Mouse (Mus musculus): ENCODE measurements around the gene Gm11214. TPM values are rescaled to one million over a fixed set of nuclear protein-coding genes. Genes with fewer than 3 reads are reported as not detected.

Gm11214 gene
- polyA plus RNA-seq, 1 experiment from 2014 or later: not detected

GRCm38 (mm10) chr4:63627111-63627510 lies 36.1 kb downstream of the Gm11214 start:
- TF ChIP-seq CTCF (IDR thresholded peaks at IDR 0.05; ENCODE audit: low read depth) (no peak), EP300 (optimal IDR thresholded peaks at IDR 0.05) (no peak)
- no peak overlapping the region for H3K4me3 ChIP-seq (ENCODE audit: low read depth, low read length)
- WGBS: 77% methylated on average over 8 of the region's 8 CpGs
- no peak overlapping the region for H3K9ac ChIP-seq (ENCODE audit: low read length)
- no peak overlapping the region for H3K27ac ChIP-seq (replicated peaks)
- no peaks in the 10 kb centered on the region for H3K36me3 ChIP-seq (ENCODE audit: control insufficient read depth, insufficient read depth, low read length)
- no peak overlapping the region for H3K4me2 ChIP-seq (replicated peaks; ENCODE audit: low read depth)
- H3K9me3 ChIP-seq (ENCODE audit: control insufficient read depth, low read length): no peaks in the 10 kb centered on the region
- H3K4me1 ChIP-seq (replicated peaks; ENCODE audit: control insufficient read depth, insufficient read depth): no peaks in the 10 kb centered on the region
- ATAC-seq (ENCODE audit: low FRiP score, low TSS enrichment) (no peak), DNase-seq (ENCODE audit: low spot score) (no peak)
- no peaks in the 10 kb centered on the region for H3K27me3 ChIP-seq (ENCODE audit: control insufficient read depth, insufficient read depth, low read length)

- no peaks in the 10 kb centered on the region for H3K36me3 ChIP-seq (ENCODE audit: control insufficient read depth, insufficient read depth, low read length)
Observed at GRCm38 (mm10) chr4:63625563-63626080, 37.6 kb downstream of the Gm11214 start.

GRCm38 (mm10) chr4:63622378-63622835 lies 40.8 kb downstream of the Gm11214 start, which contains the start of gene Tex48:
Gene Tex48 (minus strand): TSS chr4:63622428.
- Histone ChIP-seq H3K4me1 (replicated peaks; ENCODE audit: control insufficient read depth, insufficient read depth) (no peaks in the 10 kb centered on the region), H3K4me2 (replicated peaks; ENCODE audit: low read depth) (no peak within 1 kb of the TSS), H3K4me3 (ENCODE audit: low read depth, low read length) (no peak within 1 kb of the TSS), H3K9ac (ENCODE audit: low read length) (no peak within 1 kb of the TSS), H3K36me3 (ENCODE audit: control insufficient read depth, insufficient read depth, low read length) (no peaks in the 10 kb centered on the region), H3K9me3 (ENCODE audit: control insufficient read depth, low read length) (no peaks in the 10 kb centered on the region), H3K27ac (replicated peaks) (no peak within 1 kb of the TSS), H3K27me3 (ENCODE audit: control insufficient read depth, insufficient read depth, low read length) (no peaks in the 10 kb centered on the region)
- ATAC-seq (ENCODE audit: low FRiP score, low TSS enrichment): no peak
- no peak for DNase-seq (ENCODE audit: low spot score)
- TF ChIP-seq EP300 (optimal IDR thresholded peaks at IDR 0.05) (no peak), CTCF (IDR thresholded peaks at IDR 0.05; ENCODE audit: low read depth) (peak; percentile 63)
- 48% methylated on average over 5 of the region's 5 CpGs for WGBS

More at GRCm38 (mm10) chr4:63625563-63626080, 37.6 kb downstream of the Gm11214 start:
- TF ChIP-seq CTCF (IDR thresholded peaks at IDR 0.05; ENCODE audit: low read depth): no peak
- TF ChIP-seq EP300 (optimal IDR thresholded peaks at IDR 0.05): no peak
- ATAC-seq (ENCODE audit: low FRiP score, low TSS enrichment) (no peak), DNase-seq (ENCODE audit: low spot score) (no peak)
- Histone ChIP-seq H3K9me3 (ENCODE audit: control insufficient read depth, low read length) (no peaks in the 10 kb centered on the region), H3K4me2 (replicated peaks; ENCODE audit: low read depth) (no peak overlapping the region), H3K27me3 (ENCODE audit: control insufficient read depth, insufficient read depth, low read length) (no peaks in the 10 kb centered on the region), H3K9ac (ENCODE audit: low read length) (no peak overlapping the region), H3K27ac (replicated peaks) (no peak overlapping the region), H3K4me1 (replicated peaks; ENCODE audit: control insufficient read depth, insufficient read depth) (no peaks in the 10 kb centered on the region), H3K4me3 (ENCODE audit: low read depth, low read length) (no peak overlapping the region)
- 42% methylated on average over 3 of the region's 3 CpGs for WGBS

- Histone ChIP-seq H3K4me2 (replicated peaks; ENCODE audit: low read depth) (no peak overlapping the region), H3K4me1 (replicated peaks; ENCODE audit: control insufficient read depth, insufficient read depth) (no peaks in the 10 kb centered on the region), H3K36me3 (ENCODE audit: control insufficient read depth, insufficient read depth, low read length) (no peaks in the 10 kb centered on the region), H3K9ac (ENCODE audit: low read length) (no peak overlapping the region), H3K27ac (replicated peaks) (no peak overlapping the region), H3K9me3 (ENCODE audit: control insufficient read depth, low read length) (no peaks in the 10 kb centered on the region), H3K4me3 (ENCODE audit: low read depth, low read length) (no peak overlapping the region), H3K27me3 (ENCODE audit: control insufficient read depth, insufficient read depth, low read length) (no peaks in the 10 kb centered on the region)
- no peak for ATAC-seq (ENCODE audit: low FRiP score, low TSS enrichment)
- no peak for DNase-seq (ENCODE audit: low spot score)
- no peak for TF ChIP-seq EP300 (optimal IDR thresholded peaks at IDR 0.05)
- TF ChIP-seq CTCF (IDR thresholded peaks at IDR 0.05; ENCODE audit: low read depth): peak; percentile 44
- WGBS: 82% methylated on average over 2 of the region's 2 CpGs
Observed at GRCm38 (mm10) chr4:63621861-63622260, 41.3 kb downstream of the Gm11214 start.

Other genes with a start within 250 kb of the Gm11214 start
- gene Whrn, start 167.4 kb downstream of the Gm11214 start, polyA plus RNA-seq (2015; fragmentation: Nextera tagmentation; extraction: Ambion mirVana): 1.2 and 2.0 TPM in 2 replicates
- gene Atp6v1g1, start 118.6 kb downstream of the Gm11214 start, polyA plus RNA-seq (2015; fragmentation: Nextera tagmentation; extraction: Ambion mirVana): 221 and 234 TPM in 2 replicates
- gene Tmem268, start 104.6 kb downstream of the Gm11214 start, polyA plus RNA-seq (2015; fragmentation: Nextera tagmentation; extraction: Ambion mirVana): 4.3 and 4.9 TPM in 2 replicates
- gene Gm11213, start 58.1 kb downstream of the Gm11214 start, polyA plus RNA-seq (2015; fragmentation: Nextera tagmentation; extraction: Ambion mirVana): not detected in 2 replicates
- not detected in 2 replicates for gene Tex48, start 41.0 kb downstream of the Gm11214 start, polyA plus RNA-seq (2015; fragmentation: Nextera tagmentation; extraction: Ambion mirVana)
- 0.04 and 0.18 TPM in 2 replicates for gene Tnfsf15, start 81.7 kb upstream of the Gm11214 start, polyA plus RNA-seq (2015; fragmentation: Nextera tagmentation; extraction: Ambion mirVana)
- 0.04 TPM in 1 of 2 replicates, not detected in the other for gene Tnfsf8, start 198.0 kb upstream of the Gm11214 start, polyA plus RNA-seq (2015; fragmentation: Nextera tagmentation; extraction: Ambion mirVana)